Mouse (Mus musculus) T-cell, adult 2 months (primary cell): ENCODE measurements around the gene Hlcs.

ENCODE experiments used
- DNase-seq: peaks from one replicate; pipeline ENCODE4 v3.0.0; 2022; ENCODE audit warnings: low spot score

Gene Hlcs

GRCm38 (mm10) chr16:94079075-94079855, 234.1 kb downstream of the Hlcs start:
- DNase-seq: no peak
